Mouse (Mus musculus) limb, embryonic 14.5 days (tissue): ENCODE measurements around the gene Lhx3. TPM values are rescaled to one million over a fixed set of nuclear protein-coding genes. Genes with fewer than 3 reads are reported as not detected.

Source experiments
- ATAC-seq: fragments of 200-750 bp; cut with Nextera tagmentation; 2 replicates; pipeline ENCODE4 v1.8.0; 2017; ENCODE audit warnings: low read depth, moderate number of reproducible peaks, moderate TSS enrichment; ENCODE audit not compliant: low FRiP score
- DNase-seq: peaks from one replicate; pipeline ENCODE4 v3.0.0-alpha.2; 2015; ENCODE audit warnings: low spot score
- H3K27ac ChIP-seq: fragments of 300-500 bp; sonication (generic); replicated peaks from 2 replicates; pipeline ENCODE4 v1.5.1; 2014; ENCODE audit warnings: low read depth, mild to moderate bottlenecking, low read length, moderate library complexity, mixed read lengths
- H3K27me3 ChIP-seq: fragments of 300-500 bp; sonication (generic); 2 replicates; pipeline ENCODE4 v1.6.1; 2014; ENCODE audit warnings: low read length, mixed read lengths; ENCODE audit not compliant: control insufficient read depth, insufficient read depth
- H3K36me3 ChIP-seq: fragments of 300-500 bp; sonication (generic); 2 replicates; pipeline ENCODE4 v1.6.1; 2014; ENCODE audit warnings: mild to moderate bottlenecking, low read length, moderate library complexity, mixed read lengths; ENCODE audit not compliant: control insufficient read depth, insufficient read depth
- H3K4me1 ChIP-seq: fragments of 300-500 bp; sonication (generic); 2 replicates; pipeline ENCODE4 v1.6.1; 2014; ENCODE audit warnings: antibody characterized with exemption, low read length, mixed read lengths; ENCODE audit not compliant: control insufficient read depth, insufficient read depth
- H3K4me2 ChIP-seq: fragments of 300-500 bp; sonication (generic); replicated peaks from 2 replicates; pipeline ENCODE4 v1.6.1; 2014; ENCODE audit warnings: low read depth, mild to moderate bottlenecking, low read length, moderate library complexity; ENCODE audit not compliant: severe bottlenecking
- H3K4me3 ChIP-seq: fragments of 300-500 bp; sonication (generic); replicated peaks from 2 replicates; pipeline ENCODE4 v1.5.1; 2014; ENCODE audit warnings: low read length
- H3K9ac ChIP-seq: fragments of 300-500 bp; sonication (generic); 2 replicates; pipeline ENCODE4 v1.6.1; 2014; ENCODE audit warnings: mild to moderate bottlenecking, low read depth, low read length, moderate library complexity; ENCODE audit not compliant: severe bottlenecking
- H3K9me3 ChIP-seq: fragments of 300-500 bp; sonication (generic); 2 replicates; pipeline ENCODE4 v1.6.1; 2016; ENCODE audit warnings: low read length; ENCODE audit not compliant: control insufficient read depth
- POLR2A ChIP-seq: fragments of 200-500 bp; IDR thresholded peaks from 2 replicates; pipeline ENCODE4 v1.8.0; 2012; ENCODE audit warnings: inconsistent platforms, mild to moderate bottlenecking, moderate library complexity, borderline replicate concordance; ENCODE audit not compliant: insufficient read depth, insufficient read length; ENCODE audit errors: extremely low read depth
- WGBS: fragments of 180-500 bp; shearing (Covaris S2); extraction: QIAGEN DNeasy Blood & Tissue Kit; methylation state at CpG from one replicate; pipeline ENCODE4 v1.1.7; 2014; 5-methylcytosine and 5-hydroxymethylcytosine counted together
- polyA plus RNA-seq, 2 experiments: library from polyadenylated mRNA; depleted of rRNA in 1 of 2; stranded (reverse) in 1 of 2; unstranded in 1 of 2; fragments of >200 nt; fragmentation: Nextera tagmentation in 1 of 2; extraction: Ambion mirVana in 1 of 2; gene quantifications; 2 replicates each; pipeline versions ENCODE4 v1.2.1 to v1.2.3; 2012 to 2014

The Lhx3 gene
- polyA plus RNA-seq, 2 experiments = 0.03 TPM; not detected in 1

- Histone ChIP-seq H3K9ac (no peak overlapping the region), H3K9me3 (no peaks in the 10 kb centered on the region), H3K4me1 (no peaks in the 10 kb centered on the region), H3K27me3 (no peaks in the 10 kb centered on the region), H3K36me3 (no peaks in the 10 kb centered on the region), H3K4me3 (no peak overlapping the region), H3K27ac (no peak overlapping the region), H3K4me2 (no peak overlapping the region)
- DNase-seq (peak; percentile 21), ATAC-seq (no peak)
- WGBS = 12% methylated on average over 6 of the region's 6 CpGs
- TF ChIP-seq POLR2A = no peak
These were observed 25.4 kb downstream of the Lhx3 start for GRCm38 (mm10) chr2:26182646-26183045.

GRCm38 (mm10) chr2:26177189-26177588 lies 30.9 kb downstream of the Lhx3 start:
- Histone ChIP-seq H3K4me1 (no peaks in the 10 kb centered on the region), H3K4me3 (no peak overlapping the region), H3K36me3 (no peaks in the 10 kb centered on the region), H3K27ac (no peak overlapping the region), H3K9me3 (no peaks in the 10 kb centered on the region), H3K4me2 (no peak overlapping the region), H3K9ac (no peak overlapping the region), H3K27me3 (no peaks in the 10 kb centered on the region)
- 42% methylated on average over 2 of the region's 2 CpGs for WGBS
- TF ChIP-seq POLR2A = no peak
- no peak for DNase-seq
- ATAC-seq = no peak

GRCm38 (mm10) chr2:26176731-26177130 lies 31.4 kb downstream of the Lhx3 start:
- Histone ChIP-seq H3K36me3 (no peaks in the 10 kb centered on the region), H3K27ac (no peak overlapping the region), H3K4me3 (no peak overlapping the region), H3K4me1 (no peaks in the 10 kb centered on the region), H3K4me2 (no peak overlapping the region), H3K9ac (no peak overlapping the region), H3K27me3 (no peaks in the 10 kb centered on the region), H3K9me3 (no peaks in the 10 kb centered on the region)
- DNase-seq (no peak), ATAC-seq (no peak)
- no peak for TF ChIP-seq POLR2A
- 45% methylated on average over 5 of the region's 5 CpGs for WGBS

DNA sequence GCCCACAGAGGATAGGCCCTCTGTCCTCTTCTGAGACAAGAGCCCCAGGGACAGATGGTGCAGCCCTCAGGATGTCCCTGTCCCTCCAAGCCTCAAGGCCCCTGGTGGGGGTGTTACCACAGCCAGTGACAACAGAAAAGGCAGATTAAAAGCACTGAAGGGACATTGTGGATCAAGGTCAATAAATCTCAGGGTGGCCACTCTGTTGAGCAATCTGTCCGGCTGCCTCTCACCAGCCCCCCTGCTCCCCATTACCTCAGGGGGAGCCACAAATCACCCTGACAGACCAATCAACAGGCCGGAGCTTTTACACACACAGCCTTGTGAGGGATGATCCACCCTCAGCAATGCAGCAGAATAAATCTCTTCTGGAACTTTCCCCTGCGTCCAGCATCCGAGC lies 32.9 kb downstream of the Lhx3 start:
- no peak overlapping the region for H3K4me2 ChIP-seq
- H3K27ac ChIP-seq = no peak overlapping the region
- TF ChIP-seq POLR2A = no peak
- H3K9ac ChIP-seq = no peak overlapping the region
- WGBS = 3% methylated on average over 4 of the region's 4 CpGs
- H3K9me3 ChIP-seq = no peaks in the 10 kb centered on the region
- H3K4me3 ChIP-seq = no peak overlapping the region
- H3K4me1 ChIP-seq = no peaks in the 10 kb centered on the region
- no peaks in the 10 kb centered on the region for H3K36me3 ChIP-seq
- no peaks in the 10 kb centered on the region for H3K27me3 ChIP-seq
- ATAC-seq (no peak), DNase-seq (no peak)

GRCm38 (mm10) chr2:26172166-26172565 lies 35.9 kb downstream of the Lhx3 start:
- WGBS = 76% methylated on average over 2 of the region's 2 CpGs
- no peak for TF ChIP-seq POLR2A
- ATAC-seq (no peak), DNase-seq (no peak)
- no peaks in the 10 kb centered on the region for H3K4me1 ChIP-seq
- no peaks in the 10 kb centered on the region for H3K9me3 ChIP-seq
- H3K36me3 ChIP-seq = no peaks in the 10 kb centered on the region
- no peak overlapping the region for H3K27ac ChIP-seq
- no peak overlapping the region for H3K9ac ChIP-seq
- H3K27me3 ChIP-seq = no peaks in the 10 kb centered on the region
- H3K4me3 ChIP-seq = no peak overlapping the region
- H3K4me2 ChIP-seq = no peak overlapping the region

- no peak for TF ChIP-seq POLR2A
- no peaks in the 10 kb centered on the region for H3K4me1 ChIP-seq
- H3K9ac ChIP-seq = no peak overlapping the region
- H3K27ac ChIP-seq = no peak overlapping the region
- no peak for ATAC-seq
- WGBS = 45% methylated on average over 2 of the region's 2 CpGs
- H3K4me3 ChIP-seq = no peak overlapping the region
- H3K36me3 ChIP-seq = no peaks in the 10 kb centered on the region
- no peak overlapping the region for H3K4me2 ChIP-seq
- no peak for DNase-seq
- H3K9me3 ChIP-seq = no peaks in the 10 kb centered on the region
- no peaks in the 10 kb centered on the region for H3K27me3 ChIP-seq
These were observed 37.7 kb downstream of the Lhx3 start for GRCm38 (mm10) chr2:26170376-26170775.
